Mouse (Mus musculus) cerebellum, adult 9-11 months (tissue): ENCODE measurements around the gene Rtn3.
"Not testable (repeated sequence)": the region's sequence is repeated elsewhere in the genome, so short reads cannot be mapped to it uniquely, and the experiment has no call there.

Source experiments
- DNase-seq: peaks from one replicate; pipeline ENCODE4 v3.0.0; 2022

Gene Rtn3

DNA sequence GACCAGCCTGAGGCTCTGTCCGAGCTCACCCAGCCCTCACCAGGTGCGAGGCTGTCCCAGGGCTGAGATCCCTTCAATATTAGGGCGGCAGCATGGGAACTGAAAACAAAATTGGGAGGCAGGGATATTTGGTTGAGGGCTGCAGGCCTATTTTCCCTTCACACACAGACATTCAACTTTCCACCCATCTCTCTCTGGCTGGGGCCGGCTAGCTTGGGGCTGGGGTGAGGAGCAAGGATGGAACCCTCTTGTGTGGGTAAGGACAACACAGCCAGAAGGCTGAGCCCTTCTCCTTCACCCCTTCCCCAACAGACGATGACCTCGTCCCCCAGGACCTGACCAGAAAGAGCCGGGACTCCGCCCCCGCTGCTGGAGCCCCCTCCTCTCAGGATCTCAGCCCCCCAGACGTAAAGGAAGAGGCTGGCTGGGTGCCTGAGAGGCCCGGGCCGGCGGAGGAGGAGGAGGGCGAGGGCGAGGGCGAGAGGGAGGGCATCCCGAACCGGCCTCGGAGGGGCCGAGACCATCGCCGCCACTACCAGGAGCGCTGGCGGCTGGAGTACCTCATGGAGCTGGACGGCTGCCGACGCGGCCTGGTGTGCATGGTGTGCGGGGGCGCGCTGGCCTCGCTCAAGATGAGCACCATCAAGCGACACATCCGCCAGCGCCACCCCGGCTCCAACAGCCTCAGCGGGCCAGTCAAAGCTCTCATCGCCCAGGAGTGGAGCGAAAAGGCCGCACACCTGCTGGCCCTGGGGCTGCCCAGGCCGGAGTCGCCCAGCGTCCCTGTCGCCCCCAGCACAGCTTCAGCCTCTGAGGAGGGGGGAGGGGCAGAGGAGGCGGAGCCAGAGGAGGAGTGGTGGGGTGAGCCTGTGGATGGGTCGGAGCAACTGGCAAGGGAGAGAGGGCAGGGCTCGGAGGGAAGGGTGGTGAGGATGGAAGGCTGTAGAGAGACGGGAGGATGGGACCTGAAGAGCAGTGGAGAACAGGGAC, 61.2 kb downstream of the Rtn3 start:
- DNase-seq: peak; percentile 81

DNA sequence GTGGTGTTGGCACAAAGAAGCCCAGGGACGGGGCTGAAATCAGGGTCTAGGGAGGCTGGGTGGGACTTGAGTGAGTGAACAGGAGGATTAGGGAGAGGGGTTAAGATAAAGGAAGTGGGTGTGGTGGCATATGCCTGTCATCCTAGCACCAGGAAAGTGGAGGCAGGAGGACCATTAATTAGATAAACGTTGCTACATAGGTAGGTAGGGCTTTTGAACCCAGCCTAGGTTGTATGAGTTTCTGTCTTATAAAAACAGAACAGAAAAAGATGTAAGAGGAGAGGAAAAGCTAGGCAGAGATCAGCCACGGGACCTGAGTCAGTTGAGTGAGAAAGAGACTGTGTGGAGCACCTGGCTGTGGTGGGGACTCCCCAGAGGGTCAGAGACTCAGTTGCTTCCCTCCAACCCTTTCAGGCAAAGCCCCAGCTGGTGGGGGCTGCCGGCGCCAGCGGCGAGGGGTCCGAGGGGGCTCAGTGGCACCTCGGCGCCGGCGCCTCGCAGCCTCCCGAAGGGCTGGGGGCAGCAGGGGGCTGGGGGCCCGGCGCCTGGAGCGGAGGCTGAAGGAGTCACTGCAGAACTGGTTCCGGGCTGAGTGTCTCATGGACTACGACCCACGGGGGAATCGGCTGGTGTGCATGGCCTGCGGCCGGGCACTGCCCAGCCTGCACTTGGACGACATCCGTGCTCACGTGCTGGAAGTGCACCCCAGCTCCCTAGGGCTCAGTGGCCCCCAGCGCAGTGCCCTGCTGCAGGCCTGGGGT, 62.1 kb downstream of the Rtn3 start:
- DNase-seq: no peak

DNA sequence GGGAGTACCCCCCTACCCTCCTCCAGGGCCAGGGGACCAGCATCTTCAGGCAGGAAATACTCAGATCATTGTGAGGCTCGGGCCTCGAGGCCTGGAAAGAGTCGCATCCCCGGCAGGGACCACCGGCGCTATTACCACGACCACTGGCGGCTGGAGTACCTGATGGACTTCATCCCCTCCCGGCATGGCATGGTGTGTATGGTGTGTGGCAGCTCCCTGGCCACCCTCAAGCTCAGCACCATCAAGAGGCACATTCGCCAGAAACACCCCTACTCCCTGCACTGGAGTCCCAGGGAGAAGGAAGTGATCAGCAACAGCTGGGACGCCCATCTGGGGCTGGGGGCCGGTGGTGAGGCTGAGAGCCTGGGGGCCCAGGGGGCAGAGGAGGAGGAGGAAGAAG, 63.0 kb downstream of the Rtn3 start:
- peak; percentile 43 for DNase-seq

DNA sequence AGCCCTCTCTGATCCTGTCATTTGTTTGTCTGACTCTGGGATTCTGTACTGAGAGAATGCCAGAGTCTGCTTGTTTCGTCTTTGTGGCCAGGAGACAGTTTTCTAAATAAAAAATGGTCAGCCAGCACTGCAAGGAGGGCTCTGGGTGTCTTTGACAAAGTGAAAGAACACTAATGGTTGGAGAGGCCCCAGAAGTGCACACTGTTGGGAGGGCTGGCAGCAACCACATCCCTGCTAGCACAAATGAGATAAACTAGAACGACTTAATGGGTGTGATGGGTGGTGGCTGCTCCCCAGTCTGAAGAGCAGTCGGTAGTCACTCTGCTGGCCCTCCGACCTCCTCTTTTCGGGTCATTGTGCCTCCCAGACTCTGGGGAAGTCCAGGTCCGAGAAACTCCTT, 63.9 kb downstream of the Rtn3 start:
- peak; percentile 26 for DNase-seq

DNA sequence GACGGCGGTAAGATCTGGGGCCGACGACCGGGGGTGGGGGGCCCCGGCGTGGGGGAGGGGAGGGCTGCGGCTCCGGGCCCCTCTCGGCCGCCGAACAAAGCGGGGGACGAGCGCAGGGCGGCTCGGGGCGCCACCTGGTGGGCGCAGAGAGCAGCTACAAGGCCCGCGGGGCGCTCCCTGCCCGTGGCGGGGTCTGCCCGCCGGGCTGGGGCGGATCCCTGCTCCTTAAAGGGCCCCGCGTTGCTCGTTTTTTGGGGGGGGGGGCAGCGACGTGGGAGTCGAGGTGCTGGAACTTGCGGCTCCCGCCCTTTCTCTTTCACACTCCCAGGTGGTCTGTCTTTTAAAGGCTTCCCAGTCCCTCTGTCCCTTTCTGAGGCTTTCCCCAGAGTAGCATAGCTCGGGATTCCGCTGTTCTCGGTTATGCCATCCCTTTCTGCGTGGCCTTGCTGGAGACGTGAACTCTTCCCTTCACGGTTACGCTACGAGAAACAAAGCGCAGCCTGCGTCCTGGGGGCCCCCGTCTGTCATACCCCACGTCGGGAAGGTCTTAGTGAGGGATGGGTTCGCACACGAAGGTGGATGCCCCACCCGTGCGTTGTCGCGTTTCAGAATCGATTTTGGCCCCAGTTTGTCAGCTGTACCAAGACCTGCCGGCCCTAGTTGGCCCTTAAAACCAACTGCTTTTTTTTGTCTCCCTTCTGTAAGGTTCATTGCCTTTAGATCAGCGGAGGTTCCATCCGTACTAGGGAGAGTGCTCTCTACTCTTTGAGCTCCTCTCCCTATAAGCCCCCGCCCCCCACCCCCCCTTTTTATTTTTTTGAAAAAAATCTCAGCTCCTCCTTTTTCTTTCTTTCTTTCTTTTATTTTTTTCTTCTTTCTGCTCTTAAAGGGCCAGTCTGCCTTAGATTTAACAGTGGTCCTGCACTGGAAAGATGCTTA, 64.9 kb downstream of the Rtn3 start:
- DNase-seq: peak; percentile 76

DNA sequence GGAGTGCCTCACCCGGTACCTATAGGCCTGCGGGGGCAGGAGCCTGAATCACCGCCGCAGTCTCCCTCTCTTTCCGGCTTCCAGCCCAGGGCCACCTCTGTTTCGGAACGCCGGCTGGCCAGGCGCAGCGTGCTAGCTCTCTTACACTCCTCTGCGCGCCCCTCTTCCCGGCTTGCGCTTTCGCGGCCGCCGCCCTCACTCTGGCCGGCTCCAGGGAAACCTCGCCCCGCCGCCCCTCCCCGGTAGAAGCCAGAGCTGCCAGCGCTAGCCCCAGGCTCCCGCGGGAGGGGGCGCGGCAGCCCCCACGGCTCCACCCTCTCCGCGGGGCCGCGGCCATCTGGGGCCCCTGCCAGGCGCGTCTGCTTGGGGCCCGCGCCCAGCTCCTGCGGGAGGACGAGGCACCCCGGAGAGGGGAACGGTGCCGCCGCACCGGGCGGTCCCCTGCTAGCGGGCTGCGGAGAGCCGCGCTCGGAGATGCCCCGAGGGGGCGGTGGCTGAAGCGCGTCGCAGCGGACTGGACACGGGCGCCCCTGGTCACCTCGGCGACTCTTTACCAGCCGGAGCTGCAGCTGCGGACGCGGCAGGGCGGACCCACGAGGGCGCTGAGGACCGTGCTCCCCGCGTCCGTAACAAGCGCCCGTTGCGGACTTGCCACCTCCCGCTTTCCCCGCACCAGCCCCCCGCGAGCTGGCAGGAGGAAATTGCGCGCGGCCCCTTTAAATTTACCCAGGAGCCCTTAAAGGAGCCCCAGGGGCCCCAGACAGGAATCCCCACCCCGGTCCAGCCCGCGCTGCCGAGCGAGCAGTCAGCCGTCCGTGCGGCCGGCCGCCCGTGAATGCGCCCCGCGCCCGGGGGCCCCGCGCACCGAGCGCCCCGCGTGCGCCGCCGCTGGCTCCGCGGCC, 66.0 kb downstream of the Rtn3 start, which contains the start of gene 2700081O15Rik:
Gene 2700081O15Rik (plus strand): TSS at position 792 of the 902 bp plus-strand sequence.
- peak; percentile 70 for DNase-seq

DNA sequence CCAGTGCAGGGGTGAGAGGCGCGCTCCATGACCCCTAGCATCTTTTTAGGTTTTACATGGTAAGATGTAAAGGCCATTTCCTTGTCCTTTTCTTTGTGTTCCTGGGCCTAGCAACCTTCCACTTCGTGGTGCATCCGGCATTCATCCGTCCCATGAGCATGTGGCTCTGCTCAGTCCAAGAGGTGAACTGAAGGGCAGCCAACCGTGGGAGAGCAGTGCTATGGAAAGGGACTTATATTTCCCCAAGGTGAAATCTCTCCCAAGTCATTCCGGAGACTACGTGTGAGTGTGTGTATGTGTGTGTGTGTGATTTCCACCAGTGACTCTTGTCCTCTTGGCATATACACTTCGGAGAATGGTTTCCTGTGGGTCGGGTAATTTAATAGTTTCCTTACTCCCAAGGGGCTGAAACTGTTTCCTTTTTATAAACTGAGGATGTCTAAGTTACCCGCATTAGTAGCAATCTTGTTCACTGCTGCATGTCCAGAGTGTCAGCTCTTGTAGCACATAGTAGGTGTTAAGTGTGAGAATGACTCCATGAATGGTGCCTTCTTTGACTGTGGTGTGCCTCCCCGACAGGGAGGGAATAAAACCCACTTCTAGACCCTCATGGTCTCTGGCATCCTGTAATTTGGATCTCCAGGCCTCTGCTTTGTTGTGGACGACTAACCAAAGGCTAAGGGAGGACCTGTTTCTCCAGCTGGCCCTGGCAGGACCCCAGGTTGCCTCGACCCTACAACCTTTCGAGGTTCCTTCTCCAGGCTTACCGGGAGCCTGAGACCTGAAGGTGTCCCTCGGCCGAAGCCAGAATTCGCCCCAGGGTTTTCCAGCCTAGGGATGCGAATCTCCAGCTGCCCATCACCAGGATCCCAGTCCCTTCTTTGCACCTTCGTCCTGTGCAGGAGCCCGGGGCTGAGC, 66.9 kb downstream of the Rtn3 start:
- DNase-seq: peak; percentile 46

DNA sequence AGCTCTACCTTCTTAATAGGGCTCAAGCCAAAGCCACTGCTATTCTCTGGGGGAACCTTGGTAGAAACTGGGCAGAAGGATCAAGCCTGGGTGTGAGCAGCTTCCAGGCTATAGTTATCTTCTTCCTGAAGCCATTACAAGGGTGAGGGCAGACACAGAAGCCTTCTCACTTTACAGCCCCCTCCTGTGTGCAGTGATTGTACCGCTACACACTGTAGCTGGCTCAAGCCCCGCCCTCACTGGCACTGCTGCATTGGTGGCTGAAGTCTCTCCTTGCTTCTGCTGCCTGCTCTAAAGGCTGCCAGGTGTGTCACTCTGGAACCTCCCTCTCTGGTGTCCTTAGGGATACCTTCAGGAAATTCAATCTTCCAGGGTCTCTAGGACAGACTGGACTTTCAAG, 70.7 kb downstream of the Rtn3 start:
- no peak for DNase-seq

DNA sequence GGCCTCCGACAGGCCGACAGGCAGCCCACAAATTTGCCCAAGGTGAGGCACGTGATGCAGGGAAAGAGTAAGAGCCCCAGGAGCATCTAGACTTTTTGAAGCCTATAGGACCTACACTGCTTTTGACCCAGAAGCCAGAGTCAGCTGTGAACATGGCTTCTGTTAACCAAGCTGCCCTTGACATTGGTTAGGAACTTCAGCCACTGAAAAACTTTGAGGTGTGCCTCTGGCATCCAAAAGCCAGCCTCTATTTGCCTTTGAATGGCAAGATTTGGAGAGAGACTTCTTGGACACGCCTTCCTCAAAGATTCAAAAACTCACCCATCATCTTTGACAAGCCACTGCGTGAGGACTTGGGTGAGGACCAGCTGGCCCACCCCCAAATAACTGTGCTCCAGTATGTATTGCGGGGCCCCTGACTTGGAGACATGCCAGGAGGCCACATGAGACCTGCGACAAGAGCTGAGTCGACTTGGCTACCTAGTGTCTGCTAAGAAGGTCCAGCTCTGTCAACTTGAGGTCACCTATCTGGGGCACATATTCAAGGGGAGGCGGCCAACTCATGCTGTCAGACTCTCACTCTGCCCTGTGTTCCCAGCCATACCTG, 78.4 kb downstream of the Rtn3 start:
- no peak for DNase-seq

DNA sequence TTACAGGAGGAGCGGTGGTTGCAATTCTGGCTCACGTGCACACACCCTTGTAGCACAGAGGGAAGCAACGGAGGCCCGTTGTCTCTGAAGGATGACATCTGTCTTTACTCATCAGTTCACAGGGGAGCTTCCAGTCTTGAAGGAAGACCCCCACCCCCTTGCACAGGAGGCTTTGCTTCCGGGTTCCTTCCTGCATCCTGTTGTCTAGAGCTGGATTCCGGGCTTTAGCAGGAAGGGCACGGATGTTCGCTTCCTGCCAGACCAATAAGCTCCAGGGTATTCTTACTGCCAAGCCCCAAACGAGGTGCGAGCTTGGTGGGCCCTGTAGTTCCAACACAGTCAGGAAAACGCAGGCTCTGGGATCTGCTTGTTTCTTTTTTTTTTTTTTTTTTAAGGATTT, 82.4 kb downstream of the Rtn3 start:
- DNase-seq: no peak

DNA sequence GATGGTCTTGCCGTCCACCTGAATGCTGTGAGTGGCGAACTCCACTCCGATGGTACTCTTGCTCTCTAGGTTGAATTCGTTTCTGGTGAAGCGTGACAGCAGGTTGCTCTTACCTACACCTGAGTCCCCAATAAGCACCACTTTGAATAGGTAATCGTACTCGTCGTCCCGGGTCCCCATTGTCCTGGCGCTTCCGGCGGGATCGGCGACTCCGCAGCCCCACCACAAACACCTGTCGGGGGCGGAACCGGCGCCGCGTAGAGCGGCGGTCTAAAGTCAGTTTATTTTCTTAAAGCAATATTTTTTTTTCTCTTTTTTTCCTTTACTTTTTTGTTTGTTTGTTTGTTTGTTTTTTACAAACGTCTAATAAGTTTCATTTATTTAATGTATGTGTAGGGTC, 84.2 kb downstream of the Rtn3 start:
- not testable (repeated sequence) for DNase-seq

DNA sequence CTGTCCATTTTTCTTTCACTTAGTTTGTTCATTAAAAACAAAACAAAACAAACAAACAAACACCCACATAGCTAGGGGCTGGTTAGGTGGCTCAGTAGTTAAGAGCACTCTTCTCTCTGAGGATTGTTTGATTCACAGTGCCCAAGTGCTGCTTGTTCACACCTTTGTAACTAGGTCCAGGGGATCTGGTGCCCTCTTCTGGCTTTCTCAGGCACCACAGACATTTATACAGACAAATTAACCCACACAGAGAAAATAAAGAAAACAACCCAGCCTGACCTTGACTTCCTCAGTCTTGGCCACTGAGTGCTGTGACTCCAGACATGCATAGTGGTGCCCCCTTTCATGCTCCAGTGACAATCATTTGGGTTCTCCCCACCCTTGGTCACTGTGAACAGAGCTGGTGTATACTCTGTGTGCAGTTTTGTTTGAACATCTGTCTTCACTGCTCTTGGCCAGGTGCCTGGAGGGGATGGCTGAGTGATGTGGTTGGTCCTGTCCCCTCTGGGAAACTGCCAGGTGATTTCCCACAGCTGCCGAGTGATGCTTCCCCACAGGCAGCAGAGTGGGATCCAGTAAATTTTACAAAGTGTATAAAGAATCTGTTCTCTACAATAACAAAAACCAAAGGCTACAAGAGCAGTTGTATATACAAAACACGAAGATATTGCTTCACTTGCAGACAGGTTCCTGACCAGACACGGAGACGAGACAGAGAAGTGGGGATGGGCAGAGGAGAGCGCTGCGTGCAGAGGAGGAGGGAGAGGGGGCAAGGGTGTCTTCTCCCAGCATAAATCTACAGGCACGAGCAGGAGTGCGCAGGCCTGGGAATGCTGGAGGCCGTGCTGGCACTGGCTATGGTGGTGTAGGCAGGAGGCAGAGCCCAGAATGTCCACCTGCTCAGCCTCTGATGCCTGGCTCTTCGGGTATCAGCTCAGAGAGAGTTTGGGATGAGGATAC, 85.9 kb downstream of the Rtn3 start:
- DNase-seq: not testable (repeated sequence)

DNA sequence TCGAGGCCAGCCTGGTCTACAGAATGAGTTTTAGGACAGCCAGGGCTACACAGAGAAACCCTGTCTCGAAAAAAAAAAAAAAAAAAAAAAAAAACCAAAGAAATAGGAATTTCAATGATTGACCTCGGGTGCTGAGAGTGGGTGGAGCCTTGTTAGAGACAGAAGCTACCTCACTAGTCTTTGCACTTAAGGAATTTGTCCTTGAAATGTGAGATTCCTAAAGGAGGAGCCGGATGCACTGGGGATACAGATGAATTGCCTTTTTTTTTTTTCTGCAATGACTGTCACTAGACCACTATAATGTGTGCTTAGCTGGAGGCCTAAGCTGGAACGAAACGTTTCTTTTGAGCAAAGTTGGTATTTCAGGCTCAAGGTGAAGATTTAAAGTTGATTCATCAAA, 94.6 kb downstream of the Rtn3 start:
- no peak for DNase-seq

DNA sequence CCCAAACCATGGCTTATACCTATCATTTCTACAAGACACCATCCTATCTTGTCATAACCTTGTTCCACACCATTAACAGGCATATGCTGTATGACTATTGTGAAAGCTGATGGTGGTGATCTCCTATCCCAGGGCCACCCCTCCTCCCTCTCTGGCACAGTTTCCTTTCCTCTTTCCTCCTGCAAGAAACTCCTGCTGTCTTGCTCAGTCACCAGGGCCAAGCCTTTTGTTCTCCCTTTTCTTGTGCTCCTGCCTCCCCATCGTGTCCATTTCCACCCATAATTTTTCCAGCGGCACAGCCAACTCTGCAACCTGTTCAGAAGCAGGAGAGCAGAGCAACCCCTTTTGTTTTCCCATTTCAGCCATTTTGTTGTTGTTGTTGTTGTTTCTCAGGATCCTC, 97.0 kb downstream of the Rtn3 start:
- DNase-seq: no peak

DNA sequence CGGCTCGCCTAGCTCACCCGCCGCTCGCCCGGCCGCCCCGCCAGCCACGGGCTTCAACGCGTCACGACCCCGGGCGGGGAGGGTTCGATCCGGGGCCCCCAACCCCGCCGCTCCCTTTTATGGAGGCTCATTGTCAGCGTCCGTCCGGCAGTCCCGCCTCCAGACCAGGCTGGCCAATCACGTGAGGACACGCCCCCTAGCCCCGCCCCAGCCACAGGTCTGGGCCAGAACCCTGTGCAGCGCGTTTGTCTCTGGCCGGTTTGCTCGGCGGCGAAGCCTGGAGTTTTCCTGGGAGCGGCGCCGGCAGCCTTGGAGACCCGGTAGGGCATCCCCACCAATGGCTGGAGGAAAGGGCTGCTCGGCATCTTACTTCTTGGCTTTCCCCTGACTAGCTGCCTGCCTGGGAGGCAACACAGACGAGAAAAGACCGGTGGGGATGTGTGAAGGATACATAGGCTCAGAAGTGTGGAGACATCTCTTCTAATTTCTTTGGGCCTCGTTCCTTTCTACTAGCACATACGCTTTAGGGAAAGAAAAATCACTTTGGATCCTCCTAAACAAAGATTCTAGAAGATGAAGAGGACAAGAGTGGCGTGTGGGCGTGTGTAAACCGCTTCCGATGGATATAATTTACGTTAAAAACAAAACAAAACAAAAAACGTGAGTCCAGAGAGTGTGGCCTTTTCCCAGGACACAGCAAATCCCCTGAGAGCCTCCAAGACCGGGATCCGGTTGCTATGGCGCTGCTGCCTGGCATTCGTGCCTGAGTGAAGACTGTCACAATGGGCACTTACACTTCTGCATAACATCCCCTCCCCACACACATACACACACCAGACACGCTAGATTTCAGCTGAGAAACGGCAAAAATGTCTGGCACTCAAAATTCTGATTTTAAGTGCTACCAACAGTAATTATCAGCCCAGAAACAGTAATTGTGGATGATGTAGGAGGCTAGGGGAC, 99.9 kb downstream of the Rtn3 start, which contains the start of gene Spindoc:
Gene Spindoc (minus strand): TSS at position 92 of the 963 bp plus-strand sequence.
- peak; percentile 97 for DNase-seq

DNA sequence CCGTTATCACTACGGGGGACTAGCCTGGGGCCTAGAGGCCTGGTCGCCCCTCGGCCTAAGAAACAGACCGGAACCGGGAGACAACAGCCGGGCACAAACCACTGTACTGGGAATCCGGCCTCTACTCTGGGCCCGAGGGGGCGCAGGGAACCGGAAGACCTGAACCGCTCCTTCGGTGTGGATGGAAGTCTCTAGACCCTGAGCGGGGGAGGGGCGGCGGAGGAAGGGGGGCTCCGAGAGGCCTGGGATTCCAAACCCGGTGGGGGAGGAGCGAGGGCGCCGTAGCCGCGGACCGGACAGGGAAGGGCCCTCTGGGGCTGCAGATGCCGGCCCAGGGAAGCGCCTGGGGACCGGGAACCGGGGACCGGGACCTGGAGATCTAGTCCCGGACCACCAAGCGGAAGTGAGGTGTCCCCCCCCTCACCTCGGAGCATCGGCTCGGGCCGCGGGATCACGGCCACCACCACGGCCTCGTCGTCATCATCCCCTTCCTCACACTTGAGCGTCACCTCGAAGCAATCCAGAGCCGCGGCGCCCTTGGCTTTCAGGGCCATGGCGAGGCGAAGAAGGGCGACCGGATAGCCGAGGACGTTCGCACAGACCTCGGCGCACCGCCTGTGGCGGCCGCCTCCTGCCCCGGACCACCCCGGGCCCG, 100.7 kb downstream of the Rtn3 start:
- peak; percentile 61 for DNase-seq

DNA sequence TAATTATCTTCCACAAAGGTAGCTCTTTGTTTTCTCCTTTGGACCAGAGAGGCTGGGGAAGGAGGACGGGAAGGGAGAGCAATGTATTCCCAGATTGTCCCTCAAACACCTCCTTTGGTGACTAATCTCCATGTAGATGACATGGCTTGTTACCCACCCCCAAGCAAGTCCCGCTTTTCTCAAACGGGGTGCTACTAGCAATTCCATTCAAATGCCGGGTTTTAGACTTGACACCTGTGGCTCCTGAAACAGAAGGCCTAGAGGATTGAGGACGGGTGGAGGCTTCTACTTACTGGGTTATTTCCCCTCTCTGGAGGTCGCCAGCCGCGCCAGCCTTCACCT, 101.2 kb downstream of the Rtn3 start:
- DNase-seq: no peak
